Mouse (Mus musculus): ENCODE results near the gene Stk38l. TPM values are rescaled to one million over a fixed set of nuclear protein-coding genes. Genes with fewer than 3 reads are reported as not detected.
A peak's percentile ranks its signal among the peaks of the same experiment; 100 is the strongest.
"Not testable (repeated sequence)": the region's sequence is repeated elsewhere in the genome, so short reads cannot be mapped to it uniquely, and the experiment has no call there.

Gene Stk38l
- total RNA-seq, 2 experiments from 2014 or later, result 13.7 to 17.4 TPM

GRCm38 (mm10) chr6:146768813-146769404 is 44.1 kb downstream of the Stk38l start:
- DNase-seq (ENCODE audit: low spot score in 2 of 2), result no peak

GRCm38 (mm10) chr6:146770005-146770745 is 45.4 kb downstream of the Stk38l start:
- DNase-seq (ENCODE audit: low spot score in 2 of 2), result no peak

- DNase-seq (ENCODE audit: low spot score in 2 of 2), result no peak
Observed at GRCm38 (mm10) chr6:146770808-146771207, 46.0 kb downstream of the Stk38l start.

- not testable (repeated sequence) for DNase-seq (ENCODE audit: low spot score in 2 of 2)
Observed at GRCm38 (mm10) chr6:146775864-146776263, 51.1 kb downstream of the Stk38l start.

GRCm38 (mm10) chr6:146776610-146777389 is 52.0 kb downstream of the Stk38l start:
- no peak for DNase-seq (ENCODE audit: low spot score in 2 of 2)

GRCm38 (mm10) chr6:146778055-146778454 is 53.3 kb downstream of the Stk38l start:
- DNase-seq (ENCODE audit: low spot score in 2 of 2), result no peak

- DNase-seq (ENCODE audit: low spot score in 2 of 2), result no peak
Observed at GRCm38 (mm10) chr6:146781566-146781965, 56.8 kb downstream of the Stk38l start.

- DNase-seq (ENCODE audit: low spot score in 2 of 2), result no peak
Observed at GRCm38 (mm10) chr6:146793527-146793926, 68.7 kb downstream of the Stk38l start.

GRCm38 (mm10) chr6:146795166-146795923 is 70.5 kb downstream of the Stk38l start:
- no peak for DNase-seq (ENCODE audit: low spot score in 2 of 2)

- DNase-seq (ENCODE audit: low spot score in 2 of 2), result peak; percentile 27 to 51
Observed at GRCm38 (mm10) chr6:146795924-146796545, 71.2 kb downstream of the Stk38l start, which contains the start of gene Arntl2. Arntl2 (plus strand) TSS chr6:146796055.

- DNase-seq (ENCODE audit: low spot score in 2 of 2), result no peak
Observed at GRCm38 (mm10) chr6:146797446-146797845, 72.7 kb downstream of the Stk38l start.

- no peak for DNase-seq (ENCODE audit: low spot score in 2 of 2)
Observed at GRCm38 (mm10) chr6:146809991-146810390, 85.2 kb downstream of the Stk38l start.

- DNase-seq (ENCODE audit: low spot score in 2 of 2), result no peak
Observed at GRCm38 (mm10) chr6:146813007-146813406, 88.2 kb downstream of the Stk38l start.

GRCm38 (mm10) chr6:146820177-146820965 is 95.6 kb downstream of the Stk38l start:
- DNase-seq (ENCODE audit: low spot score in 2 of 2), result no peak

- no peak for DNase-seq (ENCODE audit: low spot score in 2 of 2)
Observed at GRCm38 (mm10) chr6:146821958-146822357, 97.2 kb downstream of the Stk38l start.

- DNase-seq (ENCODE audit: low spot score in 2 of 2), result peak; percentile 35 to 47
Observed at GRCm38 (mm10) chr6:146824727-146825486, 100.1 kb downstream of the Stk38l start.

- no peak for DNase-seq (ENCODE audit: low spot score in 2 of 2)
Observed at GRCm38 (mm10) chr6:146825487-146825773, 100.6 kb downstream of the Stk38l start.
